Mouse (Mus musculus) lung, embryonic 16.5 days (tissue): ENCODE measurements around the gene Pus10. TPM values are rescaled to one million over a fixed set of nuclear protein-coding genes. Genes with fewer than 3 reads are reported as not detected.

Source experiments
- ATAC-seq: fragments of 200-750 bp; cut with Nextera tagmentation; 2 replicates; pipeline ENCODE4 v1.8.0; 2017; ENCODE audit warnings: low read depth, mild to moderate bottlenecking, moderate library complexity
- H3K27ac ChIP-seq: fragments of 300-500 bp; sonication (generic); 2 replicates; pipeline ENCODE4 v1.5.1; 2014; ENCODE audit warnings: mild to moderate bottlenecking, control low read depth, low read length
- H3K27me3 ChIP-seq: fragments of 300-500 bp; sonication (generic); 2 replicates; pipeline ENCODE4 v1.6.1; 2014; ENCODE audit warnings: low read depth, low read length, mixed read lengths; ENCODE audit not compliant: control insufficient read depth, insufficient read depth
- H3K36me3 ChIP-seq: fragments of 300-500 bp; sonication (generic); 2 replicates; pipeline ENCODE4 v1.6.1; 2014; ENCODE audit warnings: low read length; ENCODE audit not compliant: control insufficient read depth, insufficient read depth
- H3K4me1 ChIP-seq: fragments of 300-500 bp; sonication (generic); replicated peaks from 2 replicates; pipeline ENCODE4 v1.6.1; 2014; ENCODE audit warnings: low read length, mixed read lengths; ENCODE audit not compliant: control insufficient read depth, insufficient read depth
- H3K4me2 ChIP-seq: fragments of 300-500 bp; sonication (generic); 2 replicates; pipeline ENCODE4 v1.6.1; 2014; ENCODE audit warnings: low read depth, low read length, control low read depth
- H3K4me3 ChIP-seq: fragments of 300-500 bp; sonication (generic); 2 replicates; pipeline ENCODE4 v1.5.1; 2014; ENCODE audit warnings: mild to moderate bottlenecking, low read length, control low read depth
- H3K9ac ChIP-seq: fragments of 300-500 bp; sonication (generic); 2 replicates; pipeline ENCODE4 v1.6.1; 2014; ENCODE audit warnings: low read length, control low read depth
- H3K9me3 ChIP-seq: fragments of 300-500 bp; sonication (generic); 2 replicates; pipeline ENCODE4 v1.6.1; 2016; ENCODE audit warnings: low read length; ENCODE audit not compliant: control insufficient read depth
- WGBS: fragments of 180-500 bp; shearing (Covaris S2); extraction: QIAGEN DNeasy Blood & Tissue Kit; methylation state at CpG from one replicate; pipeline ENCODE4 v1.1.7; 2014; 5-methylcytosine and 5-hydroxymethylcytosine counted together
- polyA plus RNA-seq: library from polyadenylated mRNA; unstranded; fragments of >200 nt; fragmentation: Nextera tagmentation; extraction: Ambion mirVana; gene quantifications from 2 replicates; pipeline ENCODE4 v1.2.1, GENCODE M21; 2015

Pus10 gene
- polyA plus RNA-seq, 1 experiment from 2014 or later, result 21.3 TPM

- 86% methylated on average over 3 of the region's 3 CpGs for WGBS
- no peak for ATAC-seq
- Histone ChIP-seq H3K9me3 (no peaks in the 10 kb centered on the region), H3K4me3 (no peak overlapping the region), H3K9ac (no peak overlapping the region), H3K27me3 (no peaks in the 10 kb centered on the region), H3K4me1 (no peaks in the 10 kb centered on the region), H3K27ac (no peak overlapping the region), H3K36me3 (peaks cover 26% of the 10 kb centered on the region), H3K4me2 (no peak overlapping the region)
Observed at GRCm38 (mm10) chr11:23712299-23712698, 46.8 kb downstream of the Pus10 start.

DNA sequence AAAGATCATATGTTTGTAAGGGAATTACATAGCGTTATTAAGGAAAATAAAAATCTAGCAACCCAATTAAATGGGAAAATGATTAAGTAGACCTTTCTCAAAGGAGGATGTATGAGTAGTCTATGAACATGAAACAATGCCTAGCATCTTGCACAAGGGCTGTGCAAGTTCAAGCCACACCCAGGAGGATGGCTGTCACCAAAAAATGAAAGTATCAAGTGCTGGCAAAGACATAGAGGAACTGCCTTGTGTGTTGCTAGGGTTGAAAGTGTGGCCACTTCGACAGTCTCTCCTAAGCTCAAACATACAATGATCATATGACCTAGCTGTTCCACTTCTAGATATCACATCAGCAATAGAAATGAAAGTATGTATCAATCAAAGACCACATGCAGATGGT lies 53.4 kb downstream of the Pus10 start:
- no peaks in the 10 kb centered on the region for H3K27me3 ChIP-seq
- H3K9me3 ChIP-seq, result no peaks in the 10 kb centered on the region
- no peaks in the 10 kb centered on the region for H3K4me1 ChIP-seq
- no peak overlapping the region for H3K9ac ChIP-seq
- H3K27ac ChIP-seq, result no peak overlapping the region
- H3K4me3 ChIP-seq, result no peak overlapping the region
- H3K36me3 ChIP-seq, result peaks cover 19% of the 10 kb centered on the region
- WGBS, result 93% methylated on average over 2 of the region's 2 CpGs
- no peak overlapping the region for H3K4me2 ChIP-seq
- ATAC-seq, result no peak

- no peaks in the 10 kb centered on the region for H3K9me3 ChIP-seq
- 88% methylated on average over 3 of the region's 3 CpGs for WGBS
- no peaks in the 10 kb centered on the region for H3K4me1 ChIP-seq
- no peaks in the 10 kb centered on the region for H3K27me3 ChIP-seq
- ATAC-seq, result no peak
- no peak overlapping the region for H3K27ac ChIP-seq
- no peak overlapping the region for H3K4me2 ChIP-seq
- H3K36me3 ChIP-seq, result peaks cover 17% of the 10 kb centered on the region
- H3K9ac ChIP-seq, result no peak overlapping the region
- no peak overlapping the region for H3K4me3 ChIP-seq
Observed at GRCm38 (mm10) chr11:23719825-23720224, 54.4 kb downstream of the Pus10 start.

DNA sequence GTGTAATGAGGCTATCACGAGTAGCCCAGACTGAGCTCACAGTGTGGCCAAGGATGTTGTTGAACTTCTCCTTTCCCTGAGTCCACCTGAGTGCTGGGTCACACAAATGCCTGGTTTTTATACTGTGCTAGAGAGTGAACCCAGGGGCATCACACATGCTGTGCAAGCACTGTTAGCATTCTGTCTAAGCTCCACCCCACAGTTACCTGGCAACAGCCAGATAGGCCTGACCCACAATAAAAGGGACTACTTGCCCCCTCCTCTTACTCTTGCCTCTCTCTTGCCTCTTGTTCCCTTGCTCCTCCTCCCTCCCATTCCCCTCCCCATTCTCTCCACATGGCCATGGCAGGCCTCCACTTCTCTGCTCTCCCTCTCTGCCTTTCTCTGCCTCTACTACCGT lies 56.9 kb downstream of the Pus10 start:
- no peak overlapping the region for H3K4me2 ChIP-seq
- ATAC-seq, result no peak

DNA sequence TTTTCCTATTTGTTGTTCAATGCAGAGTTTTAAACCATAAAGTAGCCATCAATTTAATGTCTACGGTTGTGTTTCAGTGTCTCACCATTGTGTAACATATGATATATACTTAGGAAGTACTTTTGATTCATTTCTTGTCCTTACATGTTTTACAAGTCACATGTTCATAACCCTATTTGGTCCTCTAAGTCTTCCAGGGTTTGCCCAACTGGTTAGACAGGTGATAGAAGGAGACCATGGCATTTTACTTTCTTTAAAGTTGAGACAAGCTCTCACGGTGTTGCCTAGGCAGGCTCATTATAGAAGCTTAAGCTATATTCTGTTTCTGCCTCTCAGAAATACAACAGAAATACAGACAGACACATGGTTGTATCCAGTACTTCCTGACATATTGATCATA lies 60.4 kb downstream of the Pus10 start:
- no peaks in the 10 kb centered on the region for H3K4me1 ChIP-seq
- H3K27ac ChIP-seq, result no peak overlapping the region
- no peak overlapping the region for H3K4me2 ChIP-seq
- H3K9ac ChIP-seq, result no peak overlapping the region
- ATAC-seq, result no peak
- H3K4me3 ChIP-seq, result no peak overlapping the region
- no peaks in the 10 kb centered on the region for H3K27me3 ChIP-seq
- peaks cover 13% of the 10 kb centered on the region; the same call in 1 of the 2 replicates for H3K36me3 ChIP-seq
- no peaks in the 10 kb centered on the region for H3K9me3 ChIP-seq
- WGBS, result 88% methylated on average over 2 of the region's 2 CpGs

More for the DNA sequence above, 56.9 kb downstream of the Pus10 start:
- H3K9me3 ChIP-seq, result no peaks in the 10 kb centered on the region
- 33% methylated on average over 2 of the region's 2 CpGs for WGBS
- no peak overlapping the region for H3K4me3 ChIP-seq
- peaks cover 17% of the 10 kb centered on the region for H3K36me3 ChIP-seq
- no peak overlapping the region for H3K9ac ChIP-seq
- no peaks in the 10 kb centered on the region for H3K4me1 ChIP-seq
- no peak overlapping the region for H3K27ac ChIP-seq
- no peaks in the 10 kb centered on the region for H3K27me3 ChIP-seq

DNA sequence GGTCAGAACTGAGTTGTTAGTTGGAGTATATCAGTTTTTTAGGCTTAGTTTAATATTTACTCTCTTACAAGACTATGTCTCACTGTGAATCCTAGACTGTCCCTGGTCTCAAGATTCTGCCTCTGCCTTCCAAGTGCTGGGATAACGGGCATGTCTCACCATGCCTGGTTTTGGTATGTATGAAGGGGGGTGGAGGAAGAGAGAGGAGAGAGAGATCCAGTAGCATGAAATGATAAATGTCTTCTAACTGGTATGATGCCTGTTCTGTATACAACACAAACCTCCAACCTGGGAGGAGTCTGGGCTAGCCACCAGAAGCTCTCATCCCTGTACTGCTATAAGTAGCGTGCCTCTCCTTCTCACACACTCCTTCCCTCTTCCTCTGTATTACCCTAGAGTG lies 61.0 kb downstream of the Pus10 start:
- Histone ChIP-seq H3K9me3 (no peaks in the 10 kb centered on the region), H3K9ac (no peak overlapping the region), H3K27me3 (no peaks in the 10 kb centered on the region), H3K4me2 (no peak overlapping the region), H3K36me3 (peaks cover 13% of the 10 kb centered on the region; the same call in 1 of the 2 replicates), H3K4me3 (no peak overlapping the region), H3K4me1 (no peaks in the 10 kb centered on the region), H3K27ac (no peak overlapping the region)
- no peak for ATAC-seq
- 90% methylated on average over 2 of the region's 2 CpGs for WGBS

GRCm38 (mm10) chr11:23728186-23728585 lies 62.7 kb downstream of the Pus10 start:
- no peak for ATAC-seq

DNA sequence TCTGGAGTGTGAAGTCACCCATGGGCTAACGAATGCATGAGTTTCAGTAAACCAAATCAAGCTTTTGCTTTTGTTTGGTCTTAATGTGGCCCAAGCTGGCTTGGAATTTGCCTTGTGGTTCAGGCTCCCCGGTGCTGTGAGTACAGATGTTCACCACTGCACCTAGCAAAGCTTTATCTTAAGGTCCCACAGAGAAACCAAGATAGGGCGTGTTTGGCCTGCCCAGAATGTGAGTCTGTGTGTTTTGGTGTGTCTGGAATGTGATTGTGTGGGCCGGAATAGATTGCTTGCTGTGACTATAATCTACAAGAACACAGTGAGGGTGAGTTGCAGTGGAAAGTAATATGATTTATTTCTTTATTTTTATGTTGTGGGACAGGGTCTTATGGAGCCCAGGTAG lies 64.6 kb downstream of the Pus10 start:
- WGBS, result 77% methylated on average over 4 of the region's 4 CpGs
- no peaks in the 10 kb centered on the region for H3K4me1 ChIP-seq
- no peak overlapping the region for H3K4me3 ChIP-seq
- H3K9ac ChIP-seq, result no peak overlapping the region
- H3K36me3 ChIP-seq, result peaks cover 10% of the 10 kb centered on the region; the same call in 1 of the 2 replicates
- H3K9me3 ChIP-seq, result no peaks in the 10 kb centered on the region
- H3K4me2 ChIP-seq, result no peak overlapping the region
- no peaks in the 10 kb centered on the region for H3K27me3 ChIP-seq
- ATAC-seq, result no peak
- H3K27ac ChIP-seq, result no peak overlapping the region

More at GRCm38 (mm10) chr11:23728186-23728585, 62.7 kb downstream of the Pus10 start:
- whole genome bisulfite sequencing, result 85% methylated on average over 2 of the region's 2 CpGs
- H3K4me3 ChIP-seq, result no peak overlapping the region
- H3K9ac ChIP-seq, result no peak overlapping the region
- no peak overlapping the region for H3K27ac ChIP-seq
- H3K27me3 ChIP-seq, result no peaks in the 10 kb centered on the region
- H3K36me3 ChIP-seq, result peaks cover 10% of the 10 kb centered on the region; the same call in 1 of the 2 replicates
- H3K4me1 ChIP-seq, result no peaks in the 10 kb centered on the region
- no peaks in the 10 kb centered on the region for H3K9me3 ChIP-seq
- no peak overlapping the region for H3K4me2 ChIP-seq

DNA sequence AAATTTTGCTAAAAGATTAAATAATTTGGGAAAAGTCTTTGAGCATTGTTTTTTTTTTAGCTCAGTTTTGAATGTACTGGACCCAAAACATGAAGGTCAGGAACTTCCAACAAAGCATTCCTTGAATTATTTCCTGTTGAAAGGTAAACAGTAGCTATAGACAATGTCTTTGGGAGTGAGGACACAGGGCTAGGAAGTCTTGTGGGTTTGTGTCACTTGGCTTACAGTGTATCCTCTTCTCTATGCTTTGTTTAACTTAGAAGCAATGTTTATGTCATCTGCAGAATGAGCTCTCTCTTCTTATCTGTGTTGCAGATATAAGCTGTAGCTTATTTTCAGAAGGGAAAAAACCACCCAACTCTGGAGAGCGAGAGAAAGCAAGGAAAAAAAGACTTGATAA lies 67.4 kb downstream of the Pus10 start:
- peak; percentile 71; the same call in 1 of the 2 replicates for ATAC-seq
- H3K4me3 ChIP-seq, result no peak overlapping the region
- H3K27me3 ChIP-seq, result no peaks in the 10 kb centered on the region
- H3K27ac ChIP-seq, result no peak overlapping the region
- peaks cover 5% of the 10 kb centered on the region; the same call in 1 of the 2 replicates for H3K36me3 ChIP-seq
- H3K4me2 ChIP-seq, result no peak overlapping the region
- H3K9me3 ChIP-seq, result no peaks in the 10 kb centered on the region
- H3K9ac ChIP-seq, result no peak overlapping the region
- H3K4me1 ChIP-seq, result no peaks in the 10 kb centered on the region
- WGBS, result 33% methylated on average over 1 of the region's 1 CpGs

- Histone ChIP-seq H3K27ac (no peak overlapping the region), H3K36me3 (no peaks in the 10 kb centered on the region), H3K4me2 (no peak overlapping the region), H3K27me3 (no peaks in the 10 kb centered on the region), H3K4me3 (no peak overlapping the region), H3K4me1 (no peaks in the 10 kb centered on the region), H3K9me3 (no peaks in the 10 kb centered on the region), H3K9ac (no peak overlapping the region)
- no peak for ATAC-seq
- 88% methylated on average over 6 of the region's 6 CpGs for WGBS
Observed at GRCm38 (mm10) chr11:23734749-23735286, 69.3 kb downstream of the Pus10 start.
